Mouse (Mus musculus) lung, embryonic 15.5 days (tissue): ENCODE measurements around the gene Tie1. TPM values are rescaled to one million over a fixed set of nuclear protein-coding genes. Genes with fewer than 3 reads are reported as not detected.

Source experiments
- ATAC-seq: fragments of 200-750 bp; cut with Nextera tagmentation; 2 replicates; pipeline ENCODE4 v1.8.0; 2017; ENCODE audit warnings: moderate number of reproducible peaks, borderline replicate concordance; ENCODE audit not compliant: low FRiP score, low TSS enrichment; ENCODE audit errors: extremely low read depth
- H3K27ac ChIP-seq: fragments of 300-500 bp; sonication (generic); 2 replicates; pipeline ENCODE4 v1.5.1; 2015; ENCODE audit warnings: moderate library complexity, mild to moderate bottlenecking, inconsistent platforms
- H3K27me3 ChIP-seq: fragments of 300-500 bp; sonication (generic); 2 replicates; pipeline ENCODE4 v1.6.1; 2015; ENCODE audit warnings: inconsistent platforms
- H3K36me3 ChIP-seq: fragments of 300-500 bp; sonication (generic); 2 replicates; pipeline ENCODE4 v1.6.1; 2015; ENCODE audit warnings: inconsistent platforms
- H3K4me1 ChIP-seq: fragments of 300-500 bp; sonication (generic); 2 replicates; pipeline ENCODE4 v1.6.1; 2015; ENCODE audit warnings: inconsistent platforms
- H3K4me2 ChIP-seq: fragments of 300-500 bp; sonication (generic); 2 replicates; pipeline ENCODE4 v1.6.1; 2015; ENCODE audit warnings: inconsistent platforms, mild to moderate bottlenecking, moderate library complexity
- H3K4me3 ChIP-seq: fragments of 300-500 bp; sonication (generic); 2 replicates; pipeline ENCODE4 v1.5.1; 2015; ENCODE audit warnings: mild to moderate bottlenecking, inconsistent platforms
- H3K9ac ChIP-seq: fragments of 300-500 bp; sonication (generic); 2 replicates; pipeline ENCODE4 v1.6.1; 2015; ENCODE audit warnings: inconsistent platforms
- H3K9me3 ChIP-seq: fragments of 300-500 bp; sonication (generic); 2 replicates; pipeline ENCODE4 v1.6.1; 2016; ENCODE audit warnings: inconsistent platforms
- WGBS: fragments of 180-500 bp; shearing (Covaris S2); methylation state at CpG from one replicate; pipeline ENCODE4 v1.1.7; 2015; 5-methylcytosine and 5-hydroxymethylcytosine counted together
- polyA plus RNA-seq: library from polyadenylated mRNA; unstranded; fragments of >200 nt; fragmentation: Nextera tagmentation; extraction: Ambion mirVana; gene quantifications from 2 replicates; pipeline ENCODE4 v1.2.1, GENCODE M21; 2015

Tie1 gene
- 85.6 and 86.1 TPM in 2 replicates for polyA plus RNA-seq

DNA sequence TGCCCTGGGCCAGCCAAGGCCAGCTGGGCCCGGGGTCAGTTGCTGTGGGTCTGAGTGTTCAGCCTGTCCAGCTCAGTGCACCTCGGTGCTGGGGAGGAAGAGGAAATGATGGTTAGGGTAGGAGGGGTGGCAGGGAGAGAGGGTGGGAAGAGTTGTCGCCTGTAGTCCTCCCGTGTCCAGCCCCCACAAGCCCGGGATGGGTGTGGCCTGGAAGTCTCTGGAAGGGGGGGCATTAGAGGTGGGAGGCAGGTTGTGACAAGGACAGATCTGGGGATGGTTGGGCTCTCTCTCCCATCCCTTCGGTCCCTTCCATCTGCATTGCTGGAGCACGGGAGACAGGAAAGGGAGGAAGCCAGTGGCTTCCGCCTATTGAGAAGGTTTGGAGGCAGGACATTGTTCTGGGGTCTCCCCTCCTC lies at the start of gene Tie1:
Tie1 (minus strand) TSS at position 345 of the 416 bp plus-strand sequence.
- no peaks in the 10 kb centered on the region for H3K4me1 ChIP-seq
- ATAC-seq = peak; percentile 94
- H3K9me3 ChIP-seq = no peaks in the 10 kb centered on the region
- 58% methylated on average over 8 of the region's 8 CpGs for WGBS
- peak within 1 kb of the TSS; percentile 28 for H3K4me3 ChIP-seq
- peak within 1 kb of the TSS; percentile 44 for H3K4me2 ChIP-seq
- H3K36me3 ChIP-seq = no peaks in the 10 kb centered on the region
- H3K9ac ChIP-seq = 0 out of 2 replicates have a peak within 1 kb of the TSS, but pooled peaks have one; percentile 10
- peak within 1 kb of the TSS; percentile 53; the same call in 1 of the 2 replicates for H3K27ac ChIP-seq
- no peaks in the 10 kb centered on the region for H3K27me3 ChIP-seq

DNA sequence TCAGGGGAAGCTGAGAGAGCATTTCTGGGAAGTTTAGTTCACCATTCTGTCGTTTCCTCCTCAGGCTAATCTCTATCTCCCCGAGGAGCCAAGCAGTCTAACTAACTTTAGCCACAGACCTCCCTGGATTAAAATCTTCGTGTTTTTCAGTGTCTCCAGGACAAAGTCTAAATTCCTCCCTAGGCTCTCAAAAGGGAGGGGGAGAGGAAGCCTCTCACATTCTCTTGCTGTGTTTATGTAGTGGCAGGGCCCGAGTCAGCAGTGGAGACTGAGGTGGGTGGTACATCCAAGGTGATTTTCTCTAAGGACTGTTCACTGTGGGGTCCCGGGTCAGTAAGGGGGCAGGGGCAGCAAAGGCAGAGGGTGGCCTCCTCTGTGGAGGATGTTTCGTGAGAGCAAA lies 47.9 kb upstream of the Tie1 start:
- no peak overlapping the region for H3K27ac ChIP-seq
- ATAC-seq = no peak
- peaks cover under 1% of the 10 kb centered on the region for H3K4me1 ChIP-seq
- no peak overlapping the region for H3K9ac ChIP-seq
- WGBS = 24% methylated on average over 6 of the region's 6 CpGs
- no peak overlapping the region for H3K4me2 ChIP-seq
- H3K36me3 ChIP-seq = no peaks in the 10 kb centered on the region
- no peak overlapping the region for H3K4me3 ChIP-seq
- no peaks in the 10 kb centered on the region for H3K27me3 ChIP-seq
- H3K9me3 ChIP-seq = no peaks in the 10 kb centered on the region

DNA sequence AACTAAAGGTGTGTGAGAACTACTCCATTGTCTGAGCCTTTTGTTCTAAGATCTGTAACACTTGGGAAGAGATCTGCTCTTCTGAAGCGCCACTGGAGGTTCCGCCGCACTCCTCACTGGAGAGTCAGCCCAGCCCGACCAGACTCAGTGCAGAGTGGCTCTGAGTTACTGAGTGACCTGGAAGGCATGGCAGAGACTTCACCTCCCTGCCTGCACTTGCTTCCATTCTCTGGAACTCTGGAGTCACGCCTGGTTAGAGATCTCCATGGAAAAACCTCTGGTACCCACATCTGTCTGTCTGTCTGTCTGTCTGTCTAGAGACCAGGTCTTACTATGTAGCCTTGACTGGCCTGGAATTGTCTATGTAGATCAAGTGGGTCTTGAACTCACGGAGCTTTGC lies 45.7 kb upstream of the Tie1 start:
- Histone ChIP-seq H3K4me1 (no peaks in the 10 kb centered on the region), H3K4me2 (no peak overlapping the region), H3K4me3 (no peak overlapping the region), H3K36me3 (no peaks in the 10 kb centered on the region), H3K27me3 (no peaks in the 10 kb centered on the region), H3K27ac (no peak overlapping the region), H3K9me3 (no peaks in the 10 kb centered on the region), H3K9ac (no peak overlapping the region)
- no peak for ATAC-seq
- 78% methylated on average over 6 of the region's 6 CpGs for WGBS

GRCm38 (mm10) chr4:118533605-118534004 lies 43.7 kb upstream of the Tie1 start:
- Histone ChIP-seq H3K27ac (no peak overlapping the region), H3K9ac (no peak overlapping the region), H3K9me3 (no peaks in the 10 kb centered on the region), H3K36me3 (no peaks in the 10 kb centered on the region), H3K27me3 (no peaks in the 10 kb centered on the region), H3K4me2 (no peak overlapping the region), H3K4me3 (no peak overlapping the region), H3K4me1 (no peaks in the 10 kb centered on the region)
- WGBS = 81% methylated on average over 7 of the region's 7 CpGs
- no peak for ATAC-seq

DNA sequence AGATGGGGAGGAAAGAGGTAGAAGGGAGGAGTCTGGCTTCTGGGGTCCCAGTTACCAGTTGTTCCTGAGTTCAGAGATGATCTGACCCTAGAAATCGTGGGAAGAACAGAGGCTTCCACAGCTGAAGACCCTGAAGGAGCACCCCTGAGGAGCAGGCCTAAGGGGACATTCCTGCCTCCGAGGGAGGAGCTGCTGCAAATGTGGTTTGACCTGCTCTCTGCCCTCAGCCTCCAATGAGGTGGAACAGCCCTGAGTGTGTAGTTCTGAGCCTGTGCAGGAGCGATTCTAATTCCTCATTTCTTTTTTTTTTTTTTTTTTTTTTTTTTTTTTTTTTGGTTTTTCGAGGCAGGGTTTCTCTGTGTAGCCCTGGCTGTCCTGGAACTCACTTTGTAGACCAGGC lies 43.3 kb upstream of the Tie1 start:
- 44% methylated on average over 3 of the region's 4 CpGs for WGBS
- no peak overlapping the region for H3K27ac ChIP-seq
- ATAC-seq = no peak

GRCm38 (mm10) chr4:118532663-118533062 lies 42.8 kb upstream of the Tie1 start:
- Histone ChIP-seq H3K9ac (no peak overlapping the region), H3K27ac (no peak overlapping the region), H3K27me3 (no peaks in the 10 kb centered on the region), H3K9me3 (no peaks in the 10 kb centered on the region), H3K4me1 (no peaks in the 10 kb centered on the region), H3K4me2 (no peak overlapping the region), H3K4me3 (no peak overlapping the region), H3K36me3 (no peaks in the 10 kb centered on the region)
- ATAC-seq = no peak
- 68% methylated on average over 5 of the region's 5 CpGs for WGBS

More for the DNA sequence above, 43.3 kb upstream of the Tie1 start:
- H3K9me3 ChIP-seq = no peaks in the 10 kb centered on the region
- H3K4me3 ChIP-seq = no peak overlapping the region
- H3K4me2 ChIP-seq = no peak overlapping the region
- H3K36me3 ChIP-seq = no peaks in the 10 kb centered on the region
- H3K27me3 ChIP-seq = no peaks in the 10 kb centered on the region
- H3K4me1 ChIP-seq = no peaks in the 10 kb centered on the region
- no peak overlapping the region for H3K9ac ChIP-seq

DNA sequence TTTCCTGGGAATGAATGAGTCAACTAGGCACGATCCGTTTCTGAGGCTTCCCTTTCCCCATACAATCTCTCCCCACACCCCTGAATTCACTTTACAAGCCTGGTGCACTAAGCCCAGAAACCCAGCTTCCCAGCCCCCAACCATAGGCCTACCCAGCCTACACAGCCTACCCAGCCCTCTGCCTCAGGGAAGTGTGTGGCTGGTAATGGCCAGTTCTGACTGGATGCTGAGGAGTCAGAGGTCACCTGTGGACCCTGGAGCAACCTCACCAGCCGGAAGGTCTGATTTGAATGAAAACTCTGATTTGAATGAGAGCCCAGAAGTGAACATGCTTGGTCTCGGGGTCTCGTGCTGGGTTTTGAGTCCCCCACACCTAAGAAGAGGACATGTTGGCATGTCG lies 37.9 kb upstream of the Tie1 start:
- Histone ChIP-seq H3K27ac (no peak overlapping the region), H3K4me3 (peak overlapping the region; percentile 40), H3K4me1 (peaks cover 9% of the 10 kb centered on the region; the same call in 1 of the 2 replicates), H3K36me3 (no peaks in the 10 kb centered on the region), H3K27me3 (no peaks in the 10 kb centered on the region), H3K9me3 (no peaks in the 10 kb centered on the region), H3K4me2 (peak overlapping the region; percentile 51), H3K9ac (no peak overlapping the region)
- ATAC-seq = no peak
- WGBS = 74% methylated on average over 6 of the region's 6 CpGs

DNA sequence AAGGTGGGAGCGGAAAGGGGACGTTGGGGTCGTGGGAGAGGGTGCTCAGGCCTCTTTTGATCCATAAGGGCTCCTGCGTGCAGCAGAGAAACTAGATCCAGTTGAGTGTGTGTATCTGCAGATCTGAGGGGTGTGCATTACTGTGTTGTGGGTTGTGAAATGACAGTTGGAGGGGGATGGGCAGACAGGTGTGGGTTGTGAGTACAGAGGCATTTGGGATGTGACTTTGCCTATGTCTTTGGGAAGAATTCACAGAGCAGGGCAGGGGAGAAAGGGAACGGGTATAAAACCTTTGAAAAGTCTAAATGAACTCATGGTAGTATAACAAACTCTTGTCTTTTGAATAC lies 37.4 kb upstream of the Tie1 start:
- Histone ChIP-seq H3K9ac (peak overlapping the region; percentile 36), H3K9me3 (no peaks in the 10 kb centered on the region), H3K27ac (0 out of 2 replicates have a peak overlapping the region, but pooled peaks have one; percentile 19), H3K4me3 (peak overlapping the region; percentile 40), H3K36me3 (no peaks in the 10 kb centered on the region), H3K27me3 (no peaks in the 10 kb centered on the region), H3K4me2 (peak overlapping the region; percentile 51), H3K4me1 (peaks cover 9% of the 10 kb centered on the region; the same call in 1 of the 2 replicates)
- no peak for ATAC-seq
- 45% methylated on average over 5 of the region's 5 CpGs for WGBS

- Histone ChIP-seq H3K36me3 (no peaks in the 10 kb centered on the region), H3K4me2 (peak within 1 kb of the TSS; percentile 51), H3K4me1 (peaks cover 9% of the 10 kb centered on the region; the same call in 1 of the 2 replicates), H3K9ac (peak within 1 kb of the TSS; percentile 36), H3K27ac (peak within 1 kb of the TSS; percentile 24; the same call in 1 of the 2 replicates), H3K9me3 (no peaks in the 10 kb centered on the region), H3K27me3 (no peaks in the 10 kb centered on the region), H3K4me3 (peak within 1 kb of the TSS; percentile 40)
- peak; percentile 56; the same call in 1 of the 2 replicates for ATAC-seq
- 30% methylated on average over 17 of the region's 17 CpGs for WGBS
Measured at GRCm38 (mm10) chr4:118526408-118527334, 36.8 kb upstream of the Tie1 start, which contains the start of gene 2610528J11Rik. Gene 2610528J11Rik, plus strand, starts transcription at chr4:118526999.

GRCm38 (mm10) chr4:118525779-118526178 lies 35.9 kb upstream of the Tie1 start:
- 65% methylated on average over 3 of the region's 3 CpGs for WGBS
- no peak overlapping the region for H3K9ac ChIP-seq
- ATAC-seq = no peak
- no peaks in the 10 kb centered on the region for H3K27me3 ChIP-seq
- H3K27ac ChIP-seq = no peak overlapping the region
- peaks cover 9% of the 10 kb centered on the region; the same call in 1 of the 2 replicates for H3K4me1 ChIP-seq
- no peak overlapping the region for H3K4me3 ChIP-seq
- H3K9me3 ChIP-seq = no peaks in the 10 kb centered on the region
- no peaks in the 10 kb centered on the region for H3K36me3 ChIP-seq
- no peak overlapping the region for H3K4me2 ChIP-seq

- Histone ChIP-seq H3K27me3 (no peaks in the 10 kb centered on the region), H3K36me3 (no peaks in the 10 kb centered on the region), H3K4me3 (no peak overlapping the region), H3K9me3 (no peaks in the 10 kb centered on the region), H3K27ac (no peak overlapping the region), H3K4me2 (no peak overlapping the region), H3K4me1 (peaks cover 9% of the 10 kb centered on the region; the same call in 1 of the 2 replicates), H3K9ac (no peak overlapping the region)
- no peak for ATAC-seq
- WGBS = 55% methylated on average over 7 of the region's 7 CpGs
Measured at GRCm38 (mm10) chr4:118523976-118524375, 34.1 kb upstream of the Tie1 start.

- no peak for ATAC-seq
- H3K27me3 ChIP-seq = no peaks in the 10 kb centered on the region
- WGBS = 81% methylated on average over 7 of the region's 7 CpGs
Measured at GRCm38 (mm10) chr4:118522248-118522647, 32.4 kb upstream of the Tie1 start.

More at GRCm38 (mm10) chr4:118522248-118522647, 32.4 kb upstream of the Tie1 start:
- Histone ChIP-seq H3K9me3 (no peaks in the 10 kb centered on the region), H3K4me1 (peaks cover 9% of the 10 kb centered on the region; the same call in 1 of the 2 replicates), H3K27ac (no peak overlapping the region), H3K4me3 (no peak overlapping the region), H3K9ac (no peak overlapping the region), H3K4me2 (no peak overlapping the region), H3K36me3 (no peaks in the 10 kb centered on the region)
